ENCODE assay signal across 10 mouse cellular contexts in the genomic region with DNA sequence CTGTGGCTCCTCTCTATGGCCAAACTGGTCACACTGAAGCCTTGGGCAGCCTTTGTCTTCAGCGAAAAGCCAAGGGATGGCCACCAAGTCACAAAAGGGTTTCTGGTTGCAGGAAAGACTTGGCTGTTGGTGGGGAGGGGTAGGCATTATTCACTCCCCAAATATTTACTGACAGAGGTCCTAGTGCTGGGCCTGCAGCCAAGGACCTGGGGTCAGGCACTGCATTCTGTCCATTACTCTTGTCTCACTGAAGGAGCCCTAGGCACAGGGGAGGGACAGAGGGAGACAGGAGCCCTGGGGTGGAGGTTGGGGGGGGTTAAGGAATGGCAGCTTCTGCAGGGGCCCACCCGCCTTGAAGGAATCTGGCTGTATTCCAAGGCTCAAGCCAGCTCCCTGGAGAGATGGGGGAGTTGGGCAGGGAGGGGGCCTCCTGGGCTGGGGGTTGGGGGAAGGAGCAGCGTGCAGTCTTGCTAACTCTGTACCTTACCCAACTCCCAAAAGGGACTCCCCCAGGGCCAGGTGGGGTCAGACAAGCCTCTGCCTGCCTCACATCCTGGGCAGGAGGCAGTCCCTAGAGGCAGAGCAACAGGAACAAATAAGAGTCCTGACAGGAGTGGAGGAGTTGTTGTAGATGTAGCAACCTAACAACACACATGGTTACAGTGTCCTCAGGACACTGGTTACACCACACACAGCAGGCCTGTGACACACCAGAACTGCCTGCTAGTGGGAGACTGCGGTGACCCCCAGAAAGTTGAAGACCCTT. TPM values are rescaled to one million over a fixed set of nuclear protein-coding genes. Genes with fewer than 3 reads are reported as not detected.
A peak's percentile ranks its signal among the peaks of the same experiment; 100 is the strongest.
DNase-seq lines count a peak whose midpoint lies in the region; ATAC-seq lines count a peak whose summit lies in the region.
"Had no signal": no experiment of that assay in that cellular context is flagged by ENCODE, and none has a peak within 500 bp of the region (broad histone marks: within the 10 kb centered on the region; RNA-seq: fewer than 3 reads in every experiment).

No protein-coding gene starts in this region.

- H3K36me3 ChIP-seq in heart, embryonic 11.5 days (ENCODE audit: control insufficient read depth, insufficient read depth, low read length), result no peaks in the 10 kb centered on the region
- no peaks in the 10 kb centered on the region for H3K36me3 ChIP-seq in lung, embryonic 15.5 days
- no peaks in the 10 kb centered on the region for H3K36me3 ChIP-seq in limb, embryonic 11.5 days (ENCODE audit: control insufficient read depth, insufficient read depth, low read length)
- H3K36me3 ChIP-seq in stomach, embryonic 15.5 days, result no peaks in the 10 kb centered on the region

- ATAC-seq in heart, embryonic 11.5 days (replicated peaks; ENCODE audit: insufficient number of reproducible peaks, low FRiP score, low TSS enrichment), result peak; percentile 14; the same call in 1 of the 2 replicates
- peak; percentile 85 for ATAC-seq in lung, embryonic 15.5 days (ENCODE audit: borderline replicate concordance, extremely low read depth, low FRiP score, low TSS enrichment)
- ATAC-seq in limb, embryonic 11.5 days (ENCODE audit: insufficient number of reproducible peaks, low FRiP score, low TSS enrichment, low read depth), result 0 out of 2 replicates have a peak, but pooled peaks have one; percentile 27
- peak; percentile 77 for ATAC-seq in stomach, embryonic 15.5 days (ENCODE audit: insufficient read depth, low FRiP score, low read depth)

- intact Hi-C loops in heart, postnatal 10 days (cut with DNase I), result no loop called here

- no peak for DNase-seq in heart, postnatal 10 days
- DNase-seq in lung, postnatal 25 days (ENCODE audit: low spot score), result no peak
- DNase-seq in limb, embryonic 11.5 days (ENCODE audit: low spot score), result no peak
- DNase-seq in gastrocnemius, postnatal 10 days, result no peak
- no peak for DNase-seq in B cell, adult 2 months

- peaks cover 10% of the 10 kb centered on the region for H3K4me1 ChIP-seq in heart, embryonic 11.5 days (ENCODE audit: control insufficient read depth, insufficient read depth, low read length)
- H3K4me1 ChIP-seq in lung, embryonic 15.5 days, result peaks cover 53% of the 10 kb centered on the region
- peaks cover 7% of the 10 kb centered on the region for H3K4me1 ChIP-seq in limb, embryonic 11.5 days (ENCODE audit: control insufficient read depth, insufficient read depth, low read length)
- peaks cover 42% of the 10 kb centered on the region for H3K4me1 ChIP-seq in stomach, embryonic 15.5 days

- no peak overlapping the region for H3K4me3 ChIP-seq in heart, embryonic 11.5 days (ENCODE audit: low read depth, low read length)
- H3K4me3 ChIP-seq in lung, embryonic 15.5 days, result no peak overlapping the region
- H3K4me3 ChIP-seq in limb, embryonic 11.5 days (ENCODE audit: low read depth, low read length), result no peak overlapping the region
- H3K4me3 ChIP-seq in stomach, embryonic 15.5 days (replicated peaks), result no peak overlapping the region

- no peaks in the 10 kb centered on the region for H3K27me3 ChIP-seq in heart, embryonic 11.5 days (ENCODE audit: control insufficient read depth, insufficient read depth, low read length)
- H3K27me3 ChIP-seq in lung, embryonic 15.5 days, result no peaks in the 10 kb centered on the region
- H3K27me3 ChIP-seq in limb, embryonic 11.5 days (ENCODE audit: control insufficient read depth, insufficient read depth, low read length), result no peaks in the 10 kb centered on the region
- H3K27me3 ChIP-seq in stomach, embryonic 15.5 days (replicated peaks), result no peaks in the 10 kb centered on the region

- 41% methylated on average over 4 of the region's 4 CpGs for WGBS in heart, embryonic 11.5 days (ENCODE audit: insufficient replicate concordance)
- WGBS in lung, embryonic 15.5 days, result 3% methylated on average over 4 of the region's 4 CpGs
- WGBS in limb, embryonic 11.5 days, result 68% methylated on average over 4 of the region's 4 CpGs
- WGBS in stomach, embryonic 15.5 days, result 40% methylated on average over 4 of the region's 4 CpGs

- H3K4me2 ChIP-seq in heart, embryonic 11.5 days, result 0 out of 2 replicates have a peak overlapping the region, but pooled peaks have one; percentile 4
- H3K4me2 ChIP-seq in lung, embryonic 15.5 days, result peak overlapping the region; percentile 30; the same call in 1 of the 2 replicates
- H3K4me2 ChIP-seq in limb, embryonic 11.5 days (ENCODE audit: low read depth, severe bottlenecking), result no peak overlapping the region
- peak overlapping the region; percentile 25; the same call in 1 of the 2 replicates for H3K4me2 ChIP-seq in stomach, embryonic 15.5 days

- no peaks in the 10 kb centered on the region for H3K9me3 ChIP-seq in heart, embryonic 11.5 days (replicated peaks; ENCODE audit: control insufficient read depth, low read length)
- no peaks in the 10 kb centered on the region for H3K9me3 ChIP-seq in lung, embryonic 15.5 days
- no peaks in the 10 kb centered on the region for H3K9me3 ChIP-seq in limb, embryonic 11.5 days (ENCODE audit: control insufficient read depth, low read length)
- H3K9me3 ChIP-seq in stomach, embryonic 15.5 days, result no peaks in the 10 kb centered on the region

- H3K9ac ChIP-seq in heart, embryonic 11.5 days (ENCODE audit: low read depth, low read length), result no peak overlapping the region
- no peak overlapping the region for H3K9ac ChIP-seq in lung, embryonic 15.5 days
- peak overlapping the region; percentile 18; the same call in 1 of the 2 replicates for H3K9ac ChIP-seq in limb, embryonic 11.5 days (ENCODE audit: low read length)
- H3K9ac ChIP-seq in stomach, embryonic 15.5 days, result no peak overlapping the region

- 0 out of 2 replicates have a peak overlapping the region, but pooled peaks have one; percentile 15 for H3K27ac ChIP-seq in heart, embryonic 11.5 days (ENCODE audit: low read depth, low read length)
- peak overlapping the region; percentile 78 for H3K27ac ChIP-seq in lung, embryonic 15.5 days
- no peak overlapping the region for H3K27ac ChIP-seq in limb, embryonic 11.5 days (replicated peaks; ENCODE audit: low read depth, low read length)
- H3K27ac ChIP-seq in stomach, embryonic 15.5 days, result peak overlapping the region; percentile 75

RNA-seq across cellular contexts. Expression of a gene that starts 20.2 kb away (rescaled TPM):
- 8.5 and 9.7 TPM in 2 replicates for polyA plus RNA-seq in heart, embryonic 11.5 days (2014; fragmentation: Nextera tagmentation; extraction: Ambion mirVana)
- total RNA-seq in heart, postnatal 10 days (2021), result 10 to 100 TPM; 14.3 to 14.6 TPM
- 27.0 and 27.3 TPM in 2 replicates for polyA plus RNA-seq in lung, embryonic 15.5 days (2015; fragmentation: Nextera tagmentation; extraction: Ambion mirVana)
- polyA plus RNA-seq in limb, embryonic 11.5 days (2014; fragmentation: Nextera tagmentation; extraction: Ambion mirVana), result 5.7 and 6.8 TPM in 2 replicates
- polyA plus RNA-seq in stomach, embryonic 15.5 days (2015; fragmentation: Nextera tagmentation; extraction: Ambion mirVana), result 23.8 and 24.1 TPM in 2 replicates
- 1 to 10 TPM; 3.4 to 4.6 TPM for total RNA-seq in gastrocnemius, postnatal 10 days (2021)

RNA-seq across cellular contexts. Expression of a gene that starts 23.1 kb away (rescaled TPM):
- polyA plus RNA-seq in heart, embryonic 11.5 days (2014; fragmentation: Nextera tagmentation; extraction: Ambion mirVana), result 0.30 and 0.40 TPM in 2 replicates
- total RNA-seq in heart, postnatal 10 days (2021), result not detected
- polyA plus RNA-seq in lung, embryonic 15.5 days (2015; fragmentation: Nextera tagmentation; extraction: Ambion mirVana), result 0.23 and 0.50 TPM in 2 replicates
- polyA plus RNA-seq in limb, embryonic 11.5 days (2014; fragmentation: Nextera tagmentation; extraction: Ambion mirVana), result 5.4 and 6.7 TPM in 2 replicates
- polyA plus RNA-seq in stomach, embryonic 15.5 days (2015; fragmentation: Nextera tagmentation; extraction: Ambion mirVana), result 1.9 and 2.0 TPM in 2 replicates
- total RNA-seq in gastrocnemius, postnatal 10 days (2021), result 1 to 10 TPM in 1 of 2 experiments, not detected in 1; 2.7 TPM
- total RNA-seq: gastrocnemius, adult 8-10 months; layer of hippocampus, postnatal 10 days had no signal

RNA-seq across cellular contexts. Expression of a gene that starts 49.3 kb away (rescaled TPM):
- polyA plus RNA-seq in heart, embryonic 11.5 days (2014; fragmentation: Nextera tagmentation; extraction: Ambion mirVana), result not detected in 2 replicates
- under 1 TPM in 1 of 2 experiments, not detected in 1; 0.12 TPM for total RNA-seq in heart, postnatal 10 days (2021)
- polyA plus RNA-seq in lung, embryonic 15.5 days (2015; fragmentation: Nextera tagmentation; extraction: Ambion mirVana), result 0.41 and 0.45 TPM in 2 replicates
- 0.40 and 0.80 TPM in 2 replicates for polyA plus RNA-seq in limb, embryonic 11.5 days (2014; fragmentation: Nextera tagmentation; extraction: Ambion mirVana)
- 0.46 and 0.58 TPM in 2 replicates for polyA plus RNA-seq in stomach, embryonic 15.5 days (2015; fragmentation: Nextera tagmentation; extraction: Ambion mirVana)
- under 1 TPM in 1 of 2 experiments, not detected in 1; 0.32 TPM for total RNA-seq in gastrocnemius, postnatal 10 days (2021)
- total RNA-seq: gastrocnemius, adult 8-10 months had no signal

RNA-seq across cellular contexts. Expression of a gene that starts 55.6 kb away (rescaled TPM):
- polyA plus RNA-seq in heart, embryonic 11.5 days (2014; fragmentation: Nextera tagmentation; extraction: Ambion mirVana), result 45.6 and 53.0 TPM in 2 replicates
- total RNA-seq in heart, postnatal 10 days (2021), result 100 to 1,000 TPM; 261 to 278 TPM
- polyA plus RNA-seq in lung, embryonic 15.5 days (2015; fragmentation: Nextera tagmentation; extraction: Ambion mirVana), result 27.8 and 30.9 TPM in 2 replicates
- 19.3 and 20.1 TPM in 2 replicates for polyA plus RNA-seq in limb, embryonic 11.5 days (2014; fragmentation: Nextera tagmentation; extraction: Ambion mirVana)
- 30.2 and 35.1 TPM in 2 replicates for polyA plus RNA-seq in stomach, embryonic 15.5 days (2015; fragmentation: Nextera tagmentation; extraction: Ambion mirVana)
- total RNA-seq in gastrocnemius, postnatal 10 days (2021), result 100 to 1,000 TPM; 345 to 347 TPM

Comparison
In these comparisons a context has a peak if more than half of its experiments do, and no peak if none do; other contexts are left out.
1. ATAC-seq: peak in every context shown above with its lines; median percentile 85 in lung, embryonic 15.5 days; 77 in stomach, embryonic 15.5 days; 27 in limb, embryonic 11.5 days; 14 in heart, embryonic 11.5 days.